Mouse (Mus musculus): ENCODE data around the gene Klf8.

DNA sequence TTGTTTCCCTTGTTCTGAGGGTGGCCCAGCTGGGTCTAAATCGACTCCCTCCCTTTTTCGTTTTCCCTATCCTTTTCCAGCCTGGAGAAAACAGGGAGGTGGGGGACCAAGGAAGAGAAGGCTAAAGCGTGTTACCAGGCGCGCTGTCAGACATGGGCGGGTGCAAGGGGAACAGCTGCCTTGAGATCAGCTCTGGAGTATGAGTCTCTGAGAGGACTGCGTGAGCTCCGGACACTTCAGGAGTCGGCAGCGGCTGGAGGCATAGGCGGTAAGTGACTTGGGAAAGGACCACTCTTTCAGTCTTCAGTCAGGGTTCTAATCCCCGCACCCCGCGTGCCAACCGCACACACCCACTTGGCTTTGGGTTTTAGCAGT lies 122.9 kb downstream of the Klf8 start:
- TF ChIP-seq CTCF (conservative IDR thresholded peaks at IDR 0.05; ENCODE audit: low read length) (no peak), NANOG (IDR thresholded peaks at IDR 0.05; ENCODE audit: borderline replicate concordance, low read length) (no peak), POU5F1 (IDR thresholded peaks at IDR 0.05; ENCODE audit: borderline replicate concordance, low read length) (no peak)

Measured in E14TG2a.4 (cell line).